Mouse (Mus musculus): ENCODE measurements around the gene Fbxw14.
"Not testable (repeated sequence)": the region's sequence is repeated elsewhere in the genome, so short reads cannot be mapped to it uniquely, and the experiment has no call there.

The Fbxw14 gene

DNA sequence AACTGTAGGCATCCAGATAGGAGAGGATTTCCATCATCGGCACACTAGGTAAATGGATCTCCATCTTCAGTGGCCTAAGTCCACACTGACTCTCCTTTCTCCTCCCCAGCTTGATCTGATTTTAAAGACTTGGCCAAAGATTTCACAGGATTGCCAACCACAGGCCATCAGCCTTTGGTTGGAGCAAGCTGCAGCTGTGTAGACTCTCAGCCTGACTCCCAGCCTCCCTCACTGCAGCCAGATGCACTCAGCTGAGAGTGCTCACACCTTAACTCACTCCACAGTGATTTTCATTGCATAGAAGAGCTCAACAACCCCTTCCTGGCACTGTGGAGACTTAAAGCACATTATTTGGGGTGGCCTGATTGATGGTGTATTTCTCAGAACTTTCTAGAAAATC lies at the start of gene Fbxw14:
Gene Fbxw14 (minus strand): TSS at position 101 of the 400 bp plus-strand sequence.
- DNase-seq (ENCODE audit: low read depth, low spot score): not testable (repeated sequence)

DNA sequence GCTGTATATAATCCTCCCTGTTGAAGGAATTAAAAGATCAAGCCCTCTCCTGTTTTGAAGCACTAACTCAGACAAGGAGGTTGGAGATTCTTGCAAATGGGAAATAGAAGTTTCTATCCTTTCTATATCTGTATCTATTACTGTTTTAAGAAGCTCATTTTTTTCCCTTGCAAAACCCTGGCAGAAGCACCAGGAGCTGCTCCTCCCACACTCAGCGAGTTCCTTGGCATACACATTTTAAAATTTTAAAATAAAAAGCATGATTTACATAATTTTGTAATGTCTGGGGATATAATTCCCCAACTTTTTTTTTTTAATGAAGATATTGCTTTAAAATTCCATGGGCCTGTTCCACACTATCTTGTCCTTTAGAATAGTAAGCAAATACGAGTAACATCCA lies 24.4 kb downstream of the Fbxw14 start:
- DNase-seq (ENCODE audit: low read depth, low spot score): peak; percentile 76

DNA sequence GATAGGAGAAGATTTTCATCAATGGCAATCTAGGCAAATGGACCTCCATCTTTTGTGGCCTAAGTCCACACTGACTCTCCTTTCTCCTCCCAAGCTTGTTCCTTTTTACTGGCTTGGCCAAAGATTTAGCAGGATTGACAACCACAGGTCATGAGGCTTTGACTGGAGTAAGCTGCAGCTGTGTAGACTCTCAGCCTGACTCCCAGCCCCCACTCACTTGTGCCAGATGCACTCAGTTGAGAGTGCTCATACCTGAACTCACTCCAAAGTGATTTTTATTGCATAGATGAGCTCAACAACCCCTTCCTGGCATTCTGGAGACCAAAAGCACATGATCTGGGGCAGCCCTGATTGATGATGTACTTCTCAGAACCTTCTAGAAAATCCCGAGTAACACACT lies 52.8 kb downstream of the Fbxw14 start, which contains the start of gene Fbxw20:
Gene Fbxw20 (minus strand): TSS at position 101 of the 400 bp plus-strand sequence.
- no peak for DNase-seq (ENCODE audit: low read depth, low spot score)

Data from brain, adult 2 months (tissue).